Mouse (Mus musculus) spleen, adult 2 months (tissue): Measurements from ENCODE around the gene Dst.

ENCODE experiments used
- CTCF ChIP-seq: fragments of 200-500 bp; IDR thresholded peaks from 2 replicates; pipeline ENCODE4 v1.5.1; 2011; ENCODE audit warnings: mild to moderate bottlenecking, inconsistent platforms; ENCODE audit not compliant: insufficient read depth, insufficient read length, insufficient replicate concordance; ENCODE audit errors: extremely low read depth
- POLR2A ChIP-seq: fragments of 200-500 bp; IDR thresholded peaks from 2 replicates; pipeline ENCODE4 v1.6.1; 2011; ENCODE audit warnings: low read depth, low read length, inconsistent platforms

GRCm38 (mm10) chr1:34220094-34220601, 312.1 kb downstream of the Dst start:
- TF ChIP-seq CTCF: no peak
- TF ChIP-seq POLR2A: no peak
